Mouse (Mus musculus): ENCODE data around the gene Ly6g6f.

The Ly6g6f gene

DNA sequence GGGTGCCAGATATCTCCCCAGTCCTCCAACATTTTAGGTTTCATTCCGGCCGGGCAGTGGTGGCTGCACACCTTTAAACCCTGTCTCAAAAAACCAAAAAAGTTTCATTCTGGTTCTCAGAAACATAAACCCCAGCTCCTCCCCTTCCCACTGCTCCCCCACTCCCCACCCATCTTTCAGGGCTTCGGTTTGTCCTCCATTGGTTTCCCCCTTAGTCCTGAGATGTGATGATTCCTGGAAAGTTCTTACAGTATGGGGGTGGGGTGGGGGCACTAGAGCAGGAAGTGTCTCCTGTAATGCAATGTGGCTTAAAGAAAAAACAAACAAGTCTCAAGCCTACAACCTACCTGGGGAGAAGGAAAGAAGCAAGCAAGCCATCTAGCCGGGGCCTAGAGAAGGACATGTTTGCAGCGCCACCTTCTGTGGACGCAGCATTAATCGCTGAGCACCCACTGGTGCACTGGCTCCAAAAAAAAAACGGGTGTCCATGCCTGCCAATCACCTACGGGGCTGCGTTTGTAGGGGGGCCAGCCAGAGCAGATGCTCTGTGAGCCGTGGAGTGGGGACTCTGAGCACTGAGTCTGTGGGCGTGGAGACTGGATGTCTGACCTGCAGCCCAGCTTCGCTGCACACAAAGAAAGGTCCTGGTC lies 20.5 kb upstream of the Ly6g6f start:
- DNase-seq = peak; percentile 43

DNA sequence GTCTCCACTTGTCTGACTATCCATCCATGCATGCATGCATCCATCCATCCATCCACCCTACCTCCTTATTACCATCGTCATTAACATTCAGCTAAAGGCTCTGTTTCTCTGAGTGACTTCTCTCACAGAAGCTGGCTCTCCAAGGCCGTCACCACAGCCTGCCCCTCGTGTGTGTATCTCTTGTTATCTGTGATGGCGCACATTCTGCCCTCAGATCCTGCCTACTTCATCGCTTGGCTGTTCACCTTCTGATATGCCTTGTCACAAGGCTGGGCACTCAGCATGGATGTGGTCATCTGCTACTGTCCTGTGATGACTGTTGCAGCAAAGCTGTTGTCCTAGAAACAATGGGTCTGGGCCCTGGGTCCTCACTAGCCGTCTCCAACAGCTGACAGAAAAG lies 19.3 kb upstream of the Ly6g6f start:
- DNase-seq = no peak

DNA sequence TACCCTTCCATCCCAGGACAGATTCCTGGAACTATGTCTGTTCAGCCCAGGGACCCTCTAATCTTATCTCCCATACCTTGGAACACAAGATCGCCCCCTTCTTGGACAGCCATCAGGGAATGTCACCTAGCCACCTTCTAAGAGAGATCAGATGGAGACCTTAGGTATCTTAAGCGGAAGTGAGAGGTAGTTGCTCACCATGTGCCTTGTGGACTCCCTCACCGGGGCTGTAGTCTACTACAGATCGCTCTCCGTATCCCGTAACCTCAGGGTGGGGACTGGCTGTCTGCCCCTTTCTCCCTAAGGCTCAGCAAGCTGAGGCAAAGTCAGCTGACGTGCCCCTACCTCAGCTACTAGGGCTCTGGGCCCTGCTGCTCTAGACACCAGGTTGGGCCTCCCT lies 18.7 kb upstream of the Ly6g6f start:
- no peak for DNase-seq

DNA sequence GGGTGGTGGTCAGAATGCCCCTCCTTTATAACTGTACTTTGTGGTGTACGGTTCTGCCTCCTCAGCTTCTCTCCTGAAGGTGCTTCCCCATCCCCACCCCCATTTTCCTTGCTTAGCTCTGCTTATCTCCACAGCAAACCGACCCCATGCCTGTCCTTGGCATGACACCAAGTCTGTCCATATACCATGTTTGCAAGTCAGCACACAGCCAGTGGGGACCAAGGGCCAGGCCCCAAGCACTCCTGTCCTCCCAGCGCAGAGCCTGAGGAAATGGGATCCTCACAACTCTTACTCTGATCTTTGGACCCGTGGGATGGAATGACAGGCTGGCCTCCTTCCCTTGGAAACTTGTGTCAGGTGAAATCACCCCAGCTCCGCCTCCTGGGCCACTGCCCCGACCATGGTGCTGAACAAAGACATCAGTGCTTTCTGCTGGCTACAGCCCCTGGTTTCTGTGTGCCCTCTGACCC lies 17.8 kb upstream of the Ly6g6f start:
- DNase-seq = no peak

DNA sequence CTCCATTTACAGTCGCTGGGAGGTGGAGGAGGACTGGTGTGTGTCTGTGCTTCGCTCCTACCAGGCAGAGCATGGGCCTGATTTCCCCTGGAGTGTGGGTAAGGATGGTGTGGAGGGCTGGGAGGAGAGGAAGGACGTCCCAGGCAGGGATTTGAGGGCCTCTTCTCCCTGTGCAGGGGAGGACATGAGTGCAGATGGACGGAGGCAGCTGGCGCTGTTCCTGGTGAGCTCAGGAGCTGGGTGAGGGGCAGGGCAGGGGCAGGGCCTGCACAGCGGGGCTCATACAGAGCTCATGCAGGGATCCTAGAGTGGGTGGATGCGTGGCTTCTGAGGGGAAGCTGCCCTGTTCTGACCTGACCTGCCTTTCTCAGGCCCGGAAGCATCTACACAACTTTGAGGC lies 16.9 kb upstream of the Ly6g6f start:
- DNase-seq = no peak

DNA sequence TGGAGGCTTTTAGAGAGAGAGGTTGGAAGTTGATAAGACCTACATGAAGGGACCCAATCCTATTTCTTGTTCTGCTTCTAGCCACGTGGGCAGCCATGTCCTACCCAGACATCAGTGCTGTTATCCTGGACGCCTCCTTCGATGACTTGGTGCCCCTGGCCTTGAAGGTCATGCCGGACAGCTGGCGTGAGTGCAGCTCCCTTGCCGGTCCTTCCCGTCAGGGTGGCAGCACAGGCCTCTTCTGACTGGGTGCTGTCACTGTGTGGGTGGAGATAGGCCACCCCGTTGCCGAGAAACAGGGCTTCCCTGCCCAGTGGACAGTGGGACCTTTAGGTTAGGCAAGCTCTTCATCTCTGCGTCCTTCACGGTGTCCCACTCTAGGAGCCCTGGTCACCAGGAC lies 15.8 kb upstream of the Ly6g6f start:
- DNase-seq = no peak

DNA sequence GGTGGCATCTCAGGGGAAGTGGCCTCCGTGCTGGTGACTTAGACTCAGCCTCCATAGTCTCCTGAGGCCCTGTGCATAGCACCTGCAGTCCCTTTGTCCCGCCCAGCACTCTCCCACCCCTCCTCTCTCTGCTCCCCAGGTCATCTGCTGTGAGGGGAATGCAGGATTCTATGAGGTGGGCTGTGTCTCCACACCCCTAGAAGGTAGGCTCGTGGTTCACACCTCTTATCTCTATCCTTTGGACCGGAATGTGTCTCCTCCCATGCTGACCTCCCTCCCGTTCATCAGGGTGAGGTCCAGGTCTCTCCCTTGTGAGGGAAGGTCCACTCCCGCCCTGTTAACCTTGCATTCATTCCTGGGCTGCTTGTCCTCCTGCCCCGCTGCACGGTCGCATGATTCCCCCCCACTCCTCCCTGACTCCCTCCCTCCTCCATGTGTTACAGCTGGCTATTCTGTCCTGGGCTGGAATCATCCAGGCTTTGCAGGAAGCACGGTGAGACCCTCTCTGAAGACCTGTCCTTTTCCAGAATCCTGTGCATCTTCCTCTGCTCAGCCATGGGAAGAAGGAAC lies 14.9 kb upstream of the Ly6g6f start:
- DNase-seq = no peak

DNA sequence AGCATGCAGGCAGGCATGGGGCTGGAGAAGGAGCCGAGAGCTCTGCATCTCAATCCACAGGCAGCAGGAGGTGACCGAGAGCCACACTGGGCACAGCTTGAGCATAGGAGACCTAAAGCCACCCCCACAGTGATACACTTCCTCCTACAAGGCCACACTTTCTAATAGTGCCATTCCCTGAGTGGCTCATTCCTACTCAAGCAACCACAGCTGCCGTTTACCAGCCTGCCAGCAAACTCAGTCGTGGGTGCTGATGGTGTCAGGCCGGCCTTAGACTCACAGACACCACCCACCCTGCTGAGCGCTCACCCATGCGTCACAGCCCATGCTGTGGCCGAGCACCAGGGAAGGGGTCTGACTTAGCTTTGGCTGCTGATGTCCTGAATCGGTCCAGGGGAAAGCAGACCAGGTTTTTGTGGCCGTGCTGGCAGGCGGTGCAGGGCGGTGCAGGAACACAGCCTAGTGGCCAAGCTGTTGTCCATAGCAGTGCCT lies 11.8 kb upstream of the Ly6g6f start:
- peak; percentile 49 for DNase-seq

DNA sequence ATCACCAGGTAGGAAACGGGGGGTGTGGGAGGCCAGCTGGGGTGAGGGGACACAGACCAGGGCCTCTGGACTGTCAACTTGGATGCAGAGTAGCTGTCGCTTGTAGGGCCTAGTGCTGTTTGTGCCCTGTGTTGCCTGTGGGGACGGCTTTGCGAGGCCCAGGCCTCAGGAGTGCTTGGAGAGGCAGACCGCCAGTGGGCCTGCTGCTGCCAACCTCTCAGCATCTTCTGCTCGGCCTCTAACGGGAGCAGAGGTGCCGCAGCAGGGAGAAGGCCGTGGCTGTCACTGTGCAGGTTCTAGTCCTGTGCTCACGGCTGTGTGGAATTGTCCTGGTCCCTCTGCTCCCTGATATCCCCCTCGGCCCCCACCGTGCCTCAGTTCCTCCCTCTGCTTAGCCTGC lies 11.2 kb upstream of the Ly6g6f start:
- DNase-seq = no peak

DNA sequence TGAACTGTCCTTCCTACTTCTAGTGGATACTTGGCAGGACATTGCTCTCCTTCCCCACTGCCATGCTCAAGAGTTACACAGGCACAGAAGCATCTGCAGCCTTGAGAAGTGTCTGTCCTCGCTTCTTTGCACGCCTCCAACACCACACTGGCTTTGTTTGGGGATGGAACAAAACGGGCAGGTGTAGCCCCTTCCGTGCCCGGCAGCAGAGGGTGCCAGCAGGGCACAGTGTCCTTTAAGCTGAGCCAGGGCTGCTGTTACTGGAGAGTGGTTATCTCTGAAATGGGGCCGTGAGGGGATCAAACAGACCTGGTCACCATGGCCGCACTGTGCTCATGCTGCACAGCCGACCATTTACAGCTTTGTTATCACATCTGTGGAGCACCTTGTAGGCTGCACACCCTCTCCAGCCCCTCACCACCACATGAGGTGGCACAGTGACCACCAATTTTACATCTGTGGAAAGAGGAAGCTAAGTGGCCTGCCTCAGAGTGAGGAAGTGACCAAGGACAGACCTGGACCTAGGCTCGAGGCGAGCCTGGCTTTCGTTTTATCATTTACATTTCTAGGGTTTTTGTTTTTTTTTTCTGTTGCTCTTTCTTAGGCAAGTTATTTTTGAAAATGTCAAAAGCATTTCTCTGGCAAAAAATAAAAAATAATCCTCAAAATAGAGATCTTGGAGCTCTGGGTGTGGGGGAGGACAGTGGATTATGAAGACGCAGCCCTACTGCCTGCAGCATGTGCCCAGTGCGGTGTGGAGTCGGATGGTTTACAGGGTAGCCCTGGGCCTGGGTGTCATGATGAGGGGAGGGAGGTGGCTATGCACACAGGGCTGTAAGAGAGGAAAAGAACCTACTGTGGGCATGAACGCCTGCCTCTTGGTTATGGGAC lies 9.3 kb upstream of the Ly6g6f start:
- no peak for DNase-seq

DNA sequence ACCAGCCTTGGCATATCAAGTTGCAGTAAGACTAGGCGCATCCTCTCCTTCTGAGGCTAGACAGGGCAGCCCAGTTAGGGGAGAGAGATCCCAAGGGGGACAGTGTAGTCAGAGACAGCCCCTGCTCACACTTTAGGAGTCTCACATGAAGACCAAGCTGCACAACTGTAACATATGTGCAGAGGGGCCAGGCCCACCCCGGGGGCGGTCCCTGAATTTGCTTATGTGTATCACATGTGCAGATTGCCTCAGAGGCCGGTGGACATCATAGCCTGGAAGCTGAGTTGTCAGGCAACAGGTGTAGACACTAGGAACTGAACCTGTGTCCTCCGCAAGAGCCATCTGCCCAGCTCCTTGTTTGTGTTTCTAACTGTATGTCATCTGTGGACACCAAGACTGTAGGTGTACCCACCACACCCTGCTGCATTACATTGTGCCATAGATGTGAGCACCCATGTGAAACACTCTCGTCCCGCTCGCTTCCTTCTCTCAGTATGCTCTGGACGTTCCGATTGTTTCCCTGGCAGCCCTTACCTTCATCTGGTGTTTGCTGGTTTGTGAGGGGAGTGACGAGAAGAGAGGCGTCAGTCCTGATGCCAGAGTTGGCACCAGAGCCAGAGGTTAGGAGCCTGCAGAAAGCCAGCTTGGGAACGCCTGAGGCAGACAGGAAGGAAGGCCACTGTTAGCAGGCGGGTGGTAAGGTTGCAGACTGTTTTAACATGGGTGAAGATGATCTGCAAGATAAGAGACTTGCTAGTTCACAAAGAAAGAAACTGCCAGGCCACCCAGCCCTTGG lies 7.2 kb upstream of the Ly6g6f start:
- no peak for DNase-seq

DNA sequence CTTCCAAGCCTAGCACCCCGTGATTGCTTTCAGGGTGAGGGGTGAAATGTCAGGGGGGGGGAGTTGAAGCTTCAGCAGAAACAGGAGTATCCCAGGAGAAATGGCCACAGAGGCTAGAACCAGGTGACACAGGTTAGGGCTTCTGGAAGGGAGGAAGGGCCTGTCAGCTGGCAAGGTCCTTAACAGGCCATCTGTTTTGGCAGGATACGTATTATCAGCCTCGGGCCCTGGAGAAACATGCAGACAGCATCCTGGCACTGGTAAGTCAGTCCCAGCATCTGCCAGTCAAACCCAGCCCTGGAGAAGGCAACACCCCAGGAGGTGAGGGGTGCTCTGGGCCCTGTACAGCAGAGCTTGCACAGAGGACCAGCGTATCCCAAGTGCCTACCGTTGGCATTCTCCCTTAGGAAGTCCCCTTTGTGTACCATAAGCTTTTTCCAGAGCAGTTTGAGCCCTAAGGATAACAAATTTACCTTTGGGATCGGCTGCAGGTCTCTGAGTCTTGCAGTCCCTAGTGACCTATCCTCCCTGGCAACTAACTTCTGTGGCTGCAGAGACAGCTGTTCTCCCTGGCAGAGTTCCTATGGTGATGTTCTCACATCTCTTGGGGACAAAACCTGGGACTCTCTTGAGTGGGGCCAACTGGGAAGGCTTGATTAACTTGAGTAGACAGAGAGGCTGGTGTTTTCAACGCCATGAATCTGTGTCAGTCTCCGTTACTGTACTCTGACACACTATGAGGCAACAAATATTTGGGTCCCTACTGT lies 4.9 kb upstream of the Ly6g6f start:
- DNase-seq = no peak

DNA sequence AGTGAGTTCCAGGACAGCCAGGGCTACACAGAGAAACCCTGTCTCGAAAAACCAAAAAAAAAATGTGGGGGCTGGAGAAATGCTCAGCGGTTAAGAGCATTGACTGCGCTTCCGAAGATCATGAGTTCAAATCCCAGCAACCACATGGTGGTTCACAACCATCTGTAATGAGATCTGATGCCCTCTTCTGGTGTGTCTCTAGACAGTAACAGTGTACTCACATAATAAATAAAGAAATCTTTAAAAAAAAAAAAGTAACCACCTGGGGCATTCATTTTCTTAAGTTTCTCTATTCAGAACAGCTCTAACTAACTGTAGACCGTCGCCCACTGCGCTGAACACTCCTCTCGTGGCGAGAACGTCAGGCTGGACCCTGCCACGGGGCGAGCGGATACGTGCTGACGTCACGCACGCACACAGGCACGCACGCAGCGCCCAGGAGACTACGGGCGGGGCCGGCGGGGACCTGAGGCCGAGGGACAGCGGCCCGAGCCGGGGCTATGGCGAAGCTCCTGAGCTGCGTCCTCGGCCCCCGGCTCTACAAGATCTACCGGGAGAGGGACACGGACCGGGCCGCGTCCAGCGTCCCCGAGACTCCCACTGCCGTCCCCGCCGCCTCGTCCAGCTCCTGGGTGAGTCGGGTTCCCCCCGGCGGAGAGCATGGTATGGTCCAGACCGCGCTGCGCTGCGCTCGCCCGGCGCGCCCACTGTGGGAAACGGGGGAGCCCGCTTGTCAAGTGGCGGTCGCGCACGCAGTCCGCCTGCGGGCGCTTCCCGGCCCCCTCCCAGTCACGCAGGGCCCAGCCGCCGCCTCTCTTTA lies 3.6 kb upstream of the Ly6g6f start, which contains the start of gene Abhd16a:
TSS of gene Abhd16a (plus strand) at position 439 of the 820 bp plus-strand sequence.
- DNase-seq = peak; percentile 93

DNA sequence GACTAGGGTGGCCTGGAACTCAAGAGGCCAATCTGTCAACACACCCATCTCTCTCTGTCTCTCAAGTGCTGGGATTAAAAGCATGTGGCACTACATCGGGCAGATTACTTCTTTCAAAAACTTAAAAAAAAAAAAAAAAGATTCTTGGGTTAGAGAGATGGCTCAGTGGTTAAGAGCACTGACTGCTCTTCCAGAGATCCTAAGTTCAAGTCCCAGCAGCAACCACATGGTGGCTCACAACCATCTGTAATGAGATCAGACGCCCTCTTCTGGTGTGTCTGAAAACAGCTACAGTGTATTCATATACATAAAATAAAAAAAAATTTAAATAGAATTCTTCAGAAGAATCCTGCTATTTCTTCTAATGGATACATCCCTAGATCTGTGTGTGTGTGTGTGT lies 2.7 kb upstream of the Ly6g6f start:
- DNase-seq = no peak

DNA sequence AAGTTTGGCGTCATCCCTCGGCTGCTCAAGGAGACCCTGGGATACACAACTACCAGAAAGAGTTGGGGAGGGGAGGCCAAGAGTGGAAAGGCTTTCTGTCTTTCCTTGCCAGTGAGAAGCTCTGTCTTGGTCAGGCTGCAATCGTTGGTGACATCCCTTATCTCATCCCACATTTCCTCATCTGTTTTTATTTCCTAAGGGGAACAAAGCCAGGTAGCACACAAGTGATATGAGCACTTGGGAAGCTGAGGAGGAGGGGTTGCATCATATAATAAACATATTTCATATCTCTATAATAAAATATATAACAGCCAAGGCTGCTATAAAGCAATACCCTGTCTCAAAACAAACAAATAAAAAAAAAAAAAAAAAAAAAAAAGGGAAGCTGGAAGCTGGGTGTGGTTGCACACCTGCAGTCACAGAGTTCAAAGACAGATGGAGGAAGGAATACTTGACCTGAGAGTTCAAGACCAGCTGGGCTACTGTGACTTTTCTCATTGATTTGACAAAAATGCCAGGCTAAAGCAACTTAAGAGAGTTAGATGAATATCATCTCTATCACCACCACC lies 1.4 kb downstream of the Ly6g6f start:
- DNase-seq = no peak

DNA sequence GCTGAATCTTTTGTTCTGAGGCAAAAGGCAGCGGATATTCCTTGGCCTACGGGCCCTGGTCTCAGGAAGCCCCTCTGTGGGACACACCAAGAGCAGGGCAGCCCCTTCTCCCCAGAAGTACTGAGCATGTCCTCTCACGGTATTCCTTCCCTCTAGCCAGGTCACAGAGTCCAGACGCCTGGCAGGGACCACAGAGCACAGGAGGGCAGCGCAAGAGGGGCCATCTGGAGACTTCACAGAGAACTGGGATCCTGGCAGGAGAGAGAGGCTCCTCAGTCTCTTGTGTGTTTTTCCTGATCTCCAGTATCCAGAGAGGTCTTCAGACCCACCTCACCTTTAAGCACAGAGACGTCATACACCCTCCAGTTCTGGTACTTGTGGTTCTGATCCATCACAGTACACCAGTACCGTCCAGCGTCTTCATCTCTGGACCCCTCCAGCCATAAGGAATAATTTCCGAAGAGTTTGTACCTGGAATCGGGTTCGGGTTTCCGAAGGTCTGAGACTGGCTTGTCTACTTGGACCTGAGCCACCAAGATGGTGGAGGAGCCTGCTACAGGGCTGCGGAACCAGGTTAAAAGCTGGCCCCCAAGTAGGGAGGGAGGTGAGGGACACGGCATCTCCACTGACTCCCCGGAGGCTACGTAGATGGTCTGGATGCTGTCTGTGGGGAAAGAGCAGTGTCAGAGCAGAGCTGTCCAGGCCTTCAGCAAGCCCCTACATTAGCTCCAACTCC lies 2.4 kb downstream of the Ly6g6f start:
- no peak for DNase-seq

DNA sequence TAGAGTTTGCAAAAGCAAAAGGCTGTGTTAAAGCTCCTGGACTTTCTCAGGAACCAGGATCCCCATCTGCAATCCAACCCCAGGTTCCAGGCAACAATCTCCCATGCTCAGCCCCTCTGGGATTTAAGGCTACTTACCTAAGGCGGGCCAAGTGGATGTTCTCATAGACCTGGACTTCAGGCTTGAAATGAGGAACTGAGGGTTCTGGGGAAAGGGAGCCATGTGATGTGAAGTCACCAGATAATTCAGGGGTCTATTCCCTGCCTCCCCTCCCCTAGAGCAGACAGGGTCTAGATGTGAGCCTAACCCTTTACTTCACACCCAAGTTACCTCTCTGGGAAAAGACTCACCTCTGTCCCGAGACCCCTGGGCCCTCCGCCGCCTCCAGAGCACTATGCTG lies 4.7 kb downstream of the Ly6g6f start:
- DNase-seq = no peak

DNA sequence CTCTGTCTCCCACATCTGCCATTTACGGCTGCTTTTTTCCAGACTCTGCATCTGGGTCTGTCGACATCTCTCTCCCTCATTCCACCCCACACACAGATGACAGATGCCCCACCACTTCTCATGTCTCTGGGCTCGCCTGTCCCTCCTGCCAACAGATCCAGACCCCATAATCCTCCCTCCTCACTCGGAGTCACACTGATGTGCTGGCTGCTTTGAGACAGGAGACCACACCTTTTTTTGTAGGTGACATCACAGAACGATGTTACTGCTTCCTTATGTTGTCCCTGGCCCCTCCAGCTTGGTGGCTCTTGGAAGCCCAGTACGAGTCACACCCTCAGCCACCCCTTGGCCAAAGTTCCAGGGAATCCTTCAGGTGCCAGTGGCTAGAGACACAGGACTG lies 5.2 kb downstream of the Ly6g6f start:
- no peak for DNase-seq

DNA sequence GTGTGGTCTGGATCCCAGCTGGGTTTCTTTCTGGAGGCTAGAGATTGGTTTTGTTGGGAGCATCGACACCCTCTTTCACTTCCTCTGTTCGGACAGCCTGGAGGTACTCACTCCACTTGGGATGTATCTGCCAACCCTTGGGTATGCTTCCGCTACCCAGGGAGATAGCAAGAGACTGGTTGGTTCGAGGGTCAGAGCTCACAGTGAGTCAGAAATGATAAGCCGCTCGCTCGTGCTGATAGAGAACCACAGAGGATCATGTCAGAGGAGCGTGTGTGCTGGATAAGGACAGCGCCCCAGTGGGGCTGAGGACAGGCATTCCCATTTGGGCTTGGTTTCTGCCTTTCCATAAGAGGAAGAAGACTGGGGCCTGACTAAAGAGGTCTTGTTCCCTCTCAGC lies 5.6 kb downstream of the Ly6g6f start:
- no peak for DNase-seq

DNA sequence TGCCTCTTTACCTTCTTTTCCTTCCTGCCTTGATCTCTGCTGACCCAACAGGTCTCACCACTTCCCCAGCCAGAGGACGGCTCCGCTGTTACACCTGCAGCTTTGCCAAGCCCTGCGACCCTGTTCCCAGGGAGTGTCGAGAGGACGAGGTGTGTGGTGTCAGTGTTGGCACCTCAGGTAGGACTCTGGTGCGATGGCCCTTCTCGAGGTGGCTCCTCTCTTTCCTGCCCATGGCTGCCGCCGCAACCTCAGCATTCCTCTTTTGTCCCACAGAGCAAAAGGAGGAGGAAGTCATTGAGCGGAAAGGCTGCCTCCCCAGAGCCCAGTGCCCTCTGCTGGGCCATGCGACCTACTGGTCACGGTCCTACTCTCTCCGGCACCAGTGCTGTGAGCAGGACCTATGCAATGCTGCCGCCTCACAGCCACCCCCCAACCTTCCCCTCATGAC lies 7.6 kb downstream of the Ly6g6f start, which contains the start of gene Ly6g6d:
TSS of gene Ly6g6d (minus strand) at position 280 of the 448 bp plus-strand sequence.
- no peak for DNase-seq

All from right cerebral cortex, postnatal 14 days (tissue).